In genomic region chr1:159991734-159992565, GRCm38 (mm10) we compare ENCODE assay signal across 30 mouse cellular contexts. TPM values are rescaled to one million over a fixed set of nuclear protein-coding genes. Genes with fewer than 3 reads are reported as not detected.
DNase-seq lines count a peak whose midpoint lies in the region; ATAC-seq and TF ChIP-seq lines count a peak whose summit lies in the region.
"Had no signal": no experiment of that assay in that cellular context is flagged by ENCODE, and none has a peak within 500 bp of the region (broad histone marks: within the 10 kb centered on the region; RNA-seq: fewer than 3 reads in every experiment).

No protein-coding gene starts in this region.

- peak overlapping the region; percentile 62; the same call in 1 of the 2 replicates for H3K27ac ChIP-seq in liver, postnatal 0 days (ENCODE audit: low read depth)
- H3K27ac ChIP-seq in liver, embryonic 11.5 days (ENCODE audit: low read depth, low read length) = no peak overlapping the region
- H3K27ac ChIP-seq: embryonic facial prominence, embryonic 13.5 days; hindbrain, embryonic 14.5 days; liver, embryonic 13.5 days; neural tube, embryonic 12.5 days had no signal

- H3K4me2 ChIP-seq in liver, postnatal 0 days (ENCODE audit: low read depth, low read length) = no peak overlapping the region
- H3K4me2 ChIP-seq in liver, embryonic 11.5 days = no peak overlapping the region
- H3K4me2 ChIP-seq: embryonic facial prominence, embryonic 13.5 days; heart, embryonic 12.5 days; hindbrain, embryonic 14.5 days; liver, embryonic 13.5 days; midbrain, embryonic 11.5 days; neural tube, embryonic 12.5 days had no signal

- no peaks in the 10 kb centered on the region for H3K27me3 ChIP-seq in liver, postnatal 0 days (ENCODE audit: insufficient read depth, low read length)
- no peaks in the 10 kb centered on the region for H3K27me3 ChIP-seq in liver, embryonic 11.5 days (replicated peaks; ENCODE audit: control insufficient read depth, insufficient read depth, low read length)
- H3K27me3 ChIP-seq in splenic B cell, adult 2 months (ENCODE audit: control insufficient read depth, insufficient read depth, low read length, poor library complexity, severe bottlenecking) = no peaks in the 10 kb centered on the region
- H3K27me3 ChIP-seq: embryonic facial prominence, embryonic 13.5 days; heart, embryonic 12.5 days; liver, embryonic 13.5 days; neural tube, embryonic 12.5 days had no signal

- WGBS in liver, postnatal 0 days (ENCODE audit: insufficient replicate concordance) = 49% methylated on average over 4 of the region's 4 CpGs
- 52% methylated on average over 4 of the region's 4 CpGs for WGBS in liver, embryonic 11.5 days

- H3K9ac ChIP-seq in liver, postnatal 0 days (replicated peaks) = no peak overlapping the region
- H3K9ac ChIP-seq in liver, embryonic 11.5 days (ENCODE audit: low read depth, low read length) = no peak overlapping the region
- H3K9ac ChIP-seq: embryonic facial prominence, embryonic 13.5 days; heart, embryonic 12.5 days; hindbrain, embryonic 14.5 days; liver, embryonic 13.5 days; neural tube, embryonic 12.5 days had no signal

- DNase-seq in liver, postnatal 0 days = no peak
- no peak for DNase-seq in liver, embryonic 11.5 days (ENCODE audit: low spot score)
- peak; percentile 50 to 59 for DNase-seq in B cell, adult 2 months
- peak; percentile 81 for DNase-seq in splenic B cell, adult 2 months (ENCODE audit: low read depth, low spot score)
- DNase-seq in right cerebral cortex, postnatal 10 days (ENCODE audit: low spot score in 2 of 2) = no peak
- DNase-seq in embryo, embryonic 10 days (ENCODE audit: low spot score) = no peak
- DNase-seq: adrenal gland, adult 8-10 months; cerebellum, adult 11 months; cerebellum, adult 9-10 months; gastrocnemius, postnatal 14 days; heart, adult 18-20 months; kidney, adult 11 months; kidney, postnatal 36 days; layer of hippocampus, postnatal 36 days; left cerebral cortex, postnatal 4 days; liver, embryonic 13.5 days; lung, adult 2 months; lung, postnatal 10 days; thymus, postnatal 14 days had no signal

- TF ChIP-seq CTCF in liver, postnatal 0 days (IDR thresholded peaks at IDR 0.05; ENCODE audit: low read depth) = no peak

- no peaks in the 10 kb centered on the region for H3K4me1 ChIP-seq in liver, postnatal 0 days (ENCODE audit: insufficient read depth)
- H3K4me1 ChIP-seq in liver, embryonic 11.5 days (replicated peaks; ENCODE audit: control insufficient read depth, insufficient read depth, low read length) = no peaks in the 10 kb centered on the region
- H3K4me1 ChIP-seq: embryonic facial prominence, embryonic 13.5 days; heart, embryonic 12.5 days; liver, embryonic 13.5 days; neural tube, embryonic 12.5 days had no signal

- H3K36me3 ChIP-seq in liver, postnatal 0 days (replicated peaks; ENCODE audit: insufficient read depth, low read length) = no peaks in the 10 kb centered on the region
- H3K36me3 ChIP-seq in liver, embryonic 11.5 days (ENCODE audit: control insufficient read depth, insufficient read depth, low read length) = no peaks in the 10 kb centered on the region
- peaks cover 2% of the 10 kb centered on the region; the same call in 1 of the 2 replicates for H3K36me3 ChIP-seq in splenic B cell, adult 2 months (ENCODE audit: control insufficient read depth, insufficient read depth, low read length, poor library complexity, severe bottlenecking)
- H3K36me3 ChIP-seq: embryonic facial prominence, embryonic 13.5 days; heart, embryonic 12.5 days; liver, embryonic 13.5 days; neural tube, embryonic 12.5 days had no signal

- no peak overlapping the region for H3K4me3 ChIP-seq in liver, postnatal 0 days (ENCODE audit: low read depth, low read length)
- H3K4me3 ChIP-seq in liver, embryonic 11.5 days (ENCODE audit: low read depth, low read length) = no peak overlapping the region
- H3K4me3 ChIP-seq: embryonic facial prominence, embryonic 13.5 days; erythroblast, embryonic 14.5 days; heart, embryonic 12.5 days; liver, embryonic 13.5 days; myocyte; neural tube, embryonic 12.5 days had no signal

- TF ChIP-seq EP300 in liver, postnatal 0 days (IDR thresholded peaks at IDR 0.05; ENCODE audit: low read depth) = no peak

- H3K9me3 ChIP-seq in liver, postnatal 0 days (ENCODE audit: low read length) = no peaks in the 10 kb centered on the region
- H3K9me3 ChIP-seq in liver, embryonic 11.5 days (ENCODE audit: control insufficient read depth, low read length) = no peaks in the 10 kb centered on the region
- H3K9me3 ChIP-seq: embryonic facial prominence, embryonic 13.5 days; heart, embryonic 12.5 days; liver, embryonic 13.5 days; neural tube, embryonic 12.5 days had no signal

- ATAC-seq in liver, postnatal 0 days = peak; percentile 64
- no peak for ATAC-seq in liver, embryonic 11.5 days (replicated peaks; ENCODE audit: low FRiP score)
- peak; percentile 65 for ATAC-seq in granulocyte monocyte progenitor cell, adult 5-6 weeks (replicated peaks; ENCODE audit: poor library complexity, severe bottlenecking)
- no peak for ATAC-seq in activated CD4-positive, CD25-positive, alpha-beta regulatory T cell, adult 4 months
- ATAC-seq: forebrain, embryonic 16.5 days; midbrain, embryonic 16.5 days had no signal

RNA-seq across cellular contexts. Expression of gene 4930523C07Rik, which starts 52.2 kb away (rescaled TPM):
- 16.5 and 23.0 TPM in 2 replicates for polyA plus RNA-seq in liver, postnatal 0 days (2015; fragmentation: Nextera tagmentation; extraction: Ambion mirVana)
- polyA plus RNA-seq in liver, embryonic 11.5 days (2014; fragmentation: Nextera tagmentation; extraction: Ambion mirVana) = 13.2 and 19.0 TPM in 2 replicates
- 22.9 and 28.4 TPM in 2 replicates for total RNA-seq in granulocyte monocyte progenitor cell, adult 5-6 weeks (2014; fragmentation: Nextera tagmentation)
- 53.9 and 82.3 TPM in 2 replicates for total RNA-seq in granulocyte monocyte progenitor cell, adult 5-6 weeks (2017)
- polyA plus RNA-seq in activated CD4-positive, CD25-positive, alpha-beta regulatory T cell, adult 4 months (2017; shearing (Covaris generic)) = 100 to 1,000 TPM; 144 to 219 TPM

Comparison
In these comparisons a context has a peak if more than half of its experiments do, and no peak if none do; other contexts are left out.
1. ATAC-seq: peak in liver, postnatal 0 days (single experiment) and granulocyte monocyte progenitor cell, adult 5-6 weeks (single experiment); none in liver, embryonic 11.5 days (single experiment) and activated CD4-positive, CD25-positive, alpha-beta regulatory T cell, adult 4 months (single experiment).
2. DNase-seq: peak in B cell, adult 2 months (2 of 2) and splenic B cell, adult 2 months (single experiment); none in liver, postnatal 0 days (single experiment), liver, embryonic 11.5 days (single experiment), right cerebral cortex, postnatal 10 days (0 of 2) and embryo, embryonic 10 days (single experiment).